Mouse (Mus musculus) lung, postnatal 0 days (tissue): ENCODE data around the gene Acta2. TPM values are rescaled to one million over a fixed set of nuclear protein-coding genes. Genes with fewer than 3 reads are reported as not detected.

Experiments used
- ATAC-seq: fragments of 200-750 bp; cut with Nextera tagmentation; 2 replicates; pipeline ENCODE4 v1.8.0; 2017; ENCODE audit warnings: moderate library complexity
- DNase-seq: peaks from one replicate; pipeline ENCODE4 v3.0.0-alpha.2; 2016; ENCODE audit warnings: low spot score
- H3K27ac ChIP-seq: fragments of 300-500 bp; sonication (generic); 2 replicates; pipeline ENCODE4 v1.5.1; 2014; ENCODE audit warnings: antibody characterized with exemption, mild to moderate bottlenecking, low read length, mixed read lengths
- H3K27me3 ChIP-seq: fragments of 300-500 bp; sonication (generic); replicated peaks from 2 replicates; pipeline ENCODE4 v1.6.1; 2014; ENCODE audit warnings: low read length, mixed read lengths; ENCODE audit not compliant: insufficient read depth
- H3K36me3 ChIP-seq: fragments of 300-500 bp; sonication (generic); 2 replicates; pipeline ENCODE4 v1.6.1; 2014; ENCODE audit warnings: low read length, mixed read lengths; ENCODE audit not compliant: insufficient read depth
- H3K4me1 ChIP-seq: fragments of 300-500 bp; sonication (generic); 2 replicates; pipeline ENCODE4 v1.6.1; 2014; ENCODE audit warnings: antibody characterized with exemption, low read depth, low read length, mixed read lengths; ENCODE audit not compliant: insufficient read depth
- H3K4me2 ChIP-seq: fragments of 300-500 bp; sonication (generic); replicated peaks from 2 replicates; pipeline ENCODE4 v1.6.1; 2014; ENCODE audit warnings: low read depth, mild to moderate bottlenecking, low read length, moderate library complexity, mixed read lengths
- H3K4me3 ChIP-seq: fragments of 300-500 bp; sonication (generic); 2 replicates; pipeline ENCODE4 v1.5.1; 2014; ENCODE audit warnings: low read depth, low read length
- H3K9ac ChIP-seq: fragments of 300-500 bp; sonication (generic); replicated peaks from 2 replicates; pipeline ENCODE4 v1.6.1; 2014; ENCODE audit warnings: low read depth, mild to moderate bottlenecking
- H3K9me3 ChIP-seq: fragments of 300-500 bp; sonication (generic); 2 replicates; pipeline ENCODE4 v1.6.1; 2016; ENCODE audit warnings: low read length, mixed read lengths
- CTCF ChIP-seq: IDR thresholded peaks from 2 replicates; pipeline ENCODE4 v1.5.1; 2016; ENCODE audit warnings: antibody characterized with exemption, mild to moderate bottlenecking
- EP300 ChIP-seq: IDR thresholded peaks from 2 replicates; pipeline ENCODE4 v1.6.1; 2016; ENCODE audit warnings: antibody characterized with exemption, mild to moderate bottlenecking, control low read depth
- WGBS: fragments of 180-500 bp; shearing (Covaris S2); extraction: QIAGEN DNeasy Blood & Tissue Kit; methylation state at CpG from one replicate; pipeline ENCODE4 v1.1.7; 2014; 5-methylcytosine and 5-hydroxymethylcytosine counted together
- polyA plus RNA-seq: library from polyadenylated mRNA; unstranded; fragments of >200 nt; fragmentation: Nextera tagmentation; extraction: Ambion mirVana; gene quantifications from 2 replicates; pipeline ENCODE4 v1.2.1, GENCODE M21; 2015

The Acta2 gene
- polyA plus RNA-seq, 1 experiment from 2014 or later, result 293 TPM

- Histone ChIP-seq H3K4me3 (no peak overlapping the region), H3K9ac (no peak overlapping the region), H3K27ac (no peak overlapping the region), H3K9me3 (no peaks in the 10 kb centered on the region), H3K4me2 (no peak overlapping the region), H3K4me1 (no peaks in the 10 kb centered on the region), H3K36me3 (no peaks in the 10 kb centered on the region), H3K27me3 (no peaks in the 10 kb centered on the region)
- no peak for ATAC-seq
- DNase-seq, result no peak
- no peak for TF ChIP-seq EP300
- TF ChIP-seq CTCF, result no peak
- 96% methylated on average over 1 of the region's 1 CpGs for WGBS
These were observed 33.3 kb upstream of the Acta2 start for GRCm38 (mm10) chr19:34288696-34289095.

- no peaks in the 10 kb centered on the region for H3K9me3 ChIP-seq
- no peaks in the 10 kb centered on the region for H3K27me3 ChIP-seq
- no peak overlapping the region for H3K9ac ChIP-seq
- no peaks in the 10 kb centered on the region for H3K4me1 ChIP-seq
- no peak for ATAC-seq
- H3K4me3 ChIP-seq, result no peak overlapping the region
- no peak overlapping the region for H3K27ac ChIP-seq
- WGBS, result 57% methylated on average over 13 of the region's 13 CpGs
- TF ChIP-seq EP300 (no peak), CTCF (no peak)
- H3K36me3 ChIP-seq, result no peaks in the 10 kb centered on the region
- H3K4me2 ChIP-seq, result no peak overlapping the region
- no peak for DNase-seq
These were observed 32.4 kb upstream of the Acta2 start for GRCm38 (mm10) chr19:34287656-34288415.

GRCm38 (mm10) chr19:34287221-34287620, 31.8 kb upstream of the Acta2 start:
- no peaks in the 10 kb centered on the region for H3K27me3 ChIP-seq
- no peak for DNase-seq
- no peak overlapping the region for H3K4me3 ChIP-seq
- H3K36me3 ChIP-seq, result no peaks in the 10 kb centered on the region
- H3K9me3 ChIP-seq, result no peaks in the 10 kb centered on the region
- H3K4me1 ChIP-seq, result no peaks in the 10 kb centered on the region
- no peak overlapping the region for H3K27ac ChIP-seq
- no peak overlapping the region for H3K4me2 ChIP-seq
- H3K9ac ChIP-seq, result no peak overlapping the region
- TF ChIP-seq EP300, result no peak
- no peak for TF ChIP-seq CTCF
- no peak for ATAC-seq

GRCm38 (mm10) chr19:34284826-34285225, 29.4 kb upstream of the Acta2 start:
- WGBS, result 33% methylated on average over 2 of the region's 2 CpGs
- Histone ChIP-seq H3K9me3 (no peaks in the 10 kb centered on the region), H3K4me3 (no peak overlapping the region), H3K4me2 (no peak overlapping the region), H3K4me1 (no peaks in the 10 kb centered on the region), H3K27ac (no peak overlapping the region), H3K27me3 (no peaks in the 10 kb centered on the region), H3K36me3 (no peaks in the 10 kb centered on the region), H3K9ac (no peak overlapping the region)
- DNase-seq, result no peak
- no peak for TF ChIP-seq CTCF
- TF ChIP-seq EP300, result no peak
- ATAC-seq, result no peak

GRCm38 (mm10) chr19:34284383-34284782, 29.0 kb upstream of the Acta2 start:
- ATAC-seq, result peak; percentile 38

GRCm38 (mm10) chr19:34283614-34284013, 28.2 kb upstream of the Acta2 start:
- Histone ChIP-seq H3K4me2 (no peak overlapping the region), H3K9me3 (no peaks in the 10 kb centered on the region), H3K9ac (no peak overlapping the region), H3K27ac (no peak overlapping the region), H3K4me1 (no peaks in the 10 kb centered on the region; the same call in 1 of the 2 replicates), H3K4me3 (no peak overlapping the region), H3K36me3 (no peaks in the 10 kb centered on the region), H3K27me3 (no peaks in the 10 kb centered on the region)
- ATAC-seq (peak; percentile 81), DNase-seq (peak; percentile 64)
- TF ChIP-seq CTCF, result no peak
- TF ChIP-seq EP300, result peak; percentile 81
- WGBS, result 29% methylated on average over 6 of the region's 6 CpGs

More at GRCm38 (mm10) chr19:34284383-34284782, 29.0 kb upstream of the Acta2 start:
- H3K4me3 ChIP-seq, result peak overlapping the region; percentile 24
- TF ChIP-seq CTCF, result peak; percentile 62
- no peak for TF ChIP-seq EP300
- peak overlapping the region; percentile 55 for H3K4me2 ChIP-seq
- H3K9ac ChIP-seq, result no peak overlapping the region
- H3K4me1 ChIP-seq, result no peaks in the 10 kb centered on the region
- no peaks in the 10 kb centered on the region for H3K9me3 ChIP-seq
- peak; percentile 72 for DNase-seq
- H3K36me3 ChIP-seq, result no peaks in the 10 kb centered on the region
- H3K27me3 ChIP-seq, result no peaks in the 10 kb centered on the region
- peak overlapping the region; percentile 64 for H3K27ac ChIP-seq
- WGBS, result 34% methylated on average over 10 of the region's 10 CpGs
